Mouse (Mus musculus): ENCODE measurements around the gene 4931414P19Rik. TPM values are rescaled to one million over a fixed set of nuclear protein-coding genes. Genes with fewer than 3 reads are reported as not detected.
A peak's percentile ranks its signal among the peaks of the same experiment; 100 is the strongest.

Gene 4931414P19Rik
- polyA plus RNA-seq, 1 experiment from 2014 or later, result 5.1 TPM

- H3K4me2 ChIP-seq, result peak within 1 kb of the TSS; percentile 81
- H3K9me3 ChIP-seq, result no peaks in the 10 kb centered on the region
- H3K4me1 ChIP-seq (replicated peaks), result peaks cover 55% of the 10 kb centered on the region
- H3K36me3 ChIP-seq, result no peaks in the 10 kb centered on the region
- peak; percentile 78 for ATAC-seq (ENCODE audit: low FRiP score, low read depth)
- H3K9ac ChIP-seq, result peak within 1 kb of the TSS; percentile 49
- peak within 1 kb of the TSS; percentile 73 for H3K27ac ChIP-seq (replicated peaks)
- under 1% methylated on average over 59 of the region's 66 CpGs for WGBS
- H3K27me3 ChIP-seq, result peaks cover 34% of the 10 kb centered on the region
- H3K4me3 ChIP-seq, result peak within 1 kb of the TSS; percentile 51
Measured at GRCm38 (mm10) chr14:54577089-54577982, 28.5 kb downstream of the 4931414P19Rik start, which contains the start of gene Ajuba. TSS of gene Ajuba (minus strand) at chr14:54577558.

GRCm38 (mm10) chr14:54576241-54577088, 29.3 kb downstream of the 4931414P19Rik start:
- H3K4me1 ChIP-seq (replicated peaks), result peaks cover 55% of the 10 kb centered on the region
- H3K4me3 ChIP-seq, result peak overlapping the region; percentile 51
- H3K27ac ChIP-seq (replicated peaks), result peak overlapping the region; percentile 73
- H3K36me3 ChIP-seq, result no peaks in the 10 kb centered on the region
- H3K9ac ChIP-seq, result peak overlapping the region; percentile 49
- under 1% methylated on average over 81 of the region's 84 CpGs for WGBS
- H3K27me3 ChIP-seq, result peaks cover 34% of the 10 kb centered on the region
- H3K4me2 ChIP-seq, result peak overlapping the region; percentile 81
- H3K9me3 ChIP-seq, result no peaks in the 10 kb centered on the region
- ATAC-seq (ENCODE audit: low FRiP score, low read depth), result no peak

- Histone ChIP-seq H3K27me3 (peaks cover 34% of the 10 kb centered on the region), H3K9me3 (no peaks in the 10 kb centered on the region), H3K4me3 (peak overlapping the region; percentile 51), H3K4me1 (replicated peaks) (peaks cover 55% of the 10 kb centered on the region), H3K9ac (peak overlapping the region; percentile 5; the same call in 1 of the 2 replicates), H3K4me2 (peak overlapping the region; percentile 81), H3K27ac (replicated peaks) (no peak overlapping the region), H3K36me3 (no peaks in the 10 kb centered on the region)
- under 1% methylated on average over 39 of the region's 39 CpGs for WGBS
- ATAC-seq (ENCODE audit: low FRiP score, low read depth), result no peak
Measured at GRCm38 (mm10) chr14:54575631-54576030, 30.2 kb downstream of the 4931414P19Rik start.

GRCm38 (mm10) chr14:54575031-54575430, 30.8 kb downstream of the 4931414P19Rik start:
- Histone ChIP-seq H3K4me2 (peak overlapping the region; percentile 81), H3K9ac (peak overlapping the region; percentile 5; the same call in 1 of the 2 replicates), H3K9me3 (no peaks in the 10 kb centered on the region), H3K27me3 (peaks cover 34% of the 10 kb centered on the region), H3K36me3 (no peaks in the 10 kb centered on the region), H3K27ac (replicated peaks) (no peak overlapping the region), H3K4me3 (peak overlapping the region; percentile 51), H3K4me1 (replicated peaks) (peaks cover 56% of the 10 kb centered on the region)
- ATAC-seq (ENCODE audit: low FRiP score, low read depth), result no peak
- WGBS, result 6% methylated on average over 8 of the region's 8 CpGs

GRCm38 (mm10) chr14:54574253-54574652, 31.5 kb downstream of the 4931414P19Rik start:
- ATAC-seq (ENCODE audit: low FRiP score, low read depth), result no peak
- Histone ChIP-seq H3K9ac (no peak overlapping the region), H3K27me3 (peaks cover 33% of the 10 kb centered on the region), H3K4me1 (replicated peaks) (peaks cover 62% of the 10 kb centered on the region), H3K27ac (replicated peaks) (no peak overlapping the region), H3K36me3 (no peaks in the 10 kb centered on the region), H3K9me3 (no peaks in the 10 kb centered on the region), H3K4me2 (peak overlapping the region; percentile 81), H3K4me3 (peak overlapping the region; percentile 12)
- 9% methylated on average over 4 of the region's 4 CpGs for WGBS

- peaks cover 29% of the 10 kb centered on the region for H3K27me3 ChIP-seq
Measured at GRCm38 (mm10) chr14:54572790-54573736, 32.7 kb downstream of the 4931414P19Rik start.

GRCm38 (mm10) chr14:54572122-54572521, 33.7 kb downstream of the 4931414P19Rik start:
- Histone ChIP-seq H3K4me3 (no peak overlapping the region), H3K36me3 (no peaks in the 10 kb centered on the region), H3K9ac (no peak overlapping the region), H3K9me3 (no peaks in the 10 kb centered on the region), H3K4me1 (replicated peaks) (peaks cover 50% of the 10 kb centered on the region), H3K27ac (replicated peaks) (0 out of 2 replicates have a peak overlapping the region, but pooled peaks have one; percentile 30), H3K27me3 (peaks cover 27% of the 10 kb centered on the region), H3K4me2 (no peak overlapping the region)
- no peak for ATAC-seq (ENCODE audit: low FRiP score, low read depth)
- 48% methylated on average over 4 of the region's 4 CpGs for WGBS

More at GRCm38 (mm10) chr14:54572790-54573736, 32.7 kb downstream of the 4931414P19Rik start:
- Histone ChIP-seq H3K4me3 (no peak overlapping the region), H3K27ac (replicated peaks) (0 out of 2 replicates have a peak overlapping the region, but pooled peaks have one; percentile 30), H3K36me3 (no peaks in the 10 kb centered on the region), H3K4me2 (peak overlapping the region; percentile 81), H3K9me3 (no peaks in the 10 kb centered on the region), H3K9ac (no peak overlapping the region), H3K4me1 (replicated peaks) (peaks cover 55% of the 10 kb centered on the region)
- ATAC-seq (ENCODE audit: low FRiP score, low read depth), result no peak
- WGBS, result 8% methylated on average over 14 of the region's 14 CpGs

- peaks cover 17% of the 10 kb centered on the region for H3K27me3 ChIP-seq
- H3K9me3 ChIP-seq, result no peaks in the 10 kb centered on the region
- H3K4me3 ChIP-seq, result no peak overlapping the region
- no peak for ATAC-seq (ENCODE audit: low FRiP score, low read depth)
- WGBS, result 63% methylated on average over 17 of the region's 17 CpGs
- H3K4me2 ChIP-seq, result no peak overlapping the region
- peaks cover 30% of the 10 kb centered on the region for H3K4me1 ChIP-seq (replicated peaks)
- H3K36me3 ChIP-seq, result no peaks in the 10 kb centered on the region
- no peak overlapping the region for H3K9ac ChIP-seq
- no peak overlapping the region for H3K27ac ChIP-seq (replicated peaks)
Measured at GRCm38 (mm10) chr14:54569451-54570392, 36.1 kb downstream of the 4931414P19Rik start.

GRCm38 (mm10) chr14:54568694-54569414, 36.9 kb downstream of the 4931414P19Rik start:
- Histone ChIP-seq H3K27ac (replicated peaks) (no peak overlapping the region), H3K4me2 (no peak overlapping the region), H3K27me3 (peaks cover 9% of the 10 kb centered on the region), H3K9me3 (no peaks in the 10 kb centered on the region), H3K36me3 (no peaks in the 10 kb centered on the region), H3K9ac (no peak overlapping the region), H3K4me3 (no peak overlapping the region), H3K4me1 (replicated peaks) (peaks cover 21% of the 10 kb centered on the region)
- WGBS, result 75% methylated on average over 15 of the region's 15 CpGs
- no peak for ATAC-seq (ENCODE audit: low FRiP score, low read depth)

Data from hindbrain, embryonic 15.5 days (tissue).